Mouse (Mus musculus) neural tube, embryonic 14.5 days (tissue): Measurements from ENCODE around the gene Emx2. TPM values are rescaled to one million over a fixed set of nuclear protein-coding genes. Genes with fewer than 3 reads are reported as not detected.

ENCODE experiments used
- ATAC-seq: fragments of 200-750 bp; cut with Nextera tagmentation; 2 replicates; pipeline ENCODE4 v1.8.0; 2017; ENCODE audit warnings: low read depth, mild to moderate bottlenecking, moderate TSS enrichment, moderate library complexity
- H3K27ac ChIP-seq: fragments of 300-500 bp; sonication (generic); 2 replicates; pipeline ENCODE4 v1.5.1; 2014; ENCODE audit warnings: low read depth, mild to moderate bottlenecking, control low read depth, low read length, moderate library complexity, mixed read lengths
- H3K27me3 ChIP-seq: fragments of 300-500 bp; sonication (generic); 2 replicates; pipeline ENCODE4 v1.6.1; 2014; ENCODE audit warnings: low read length; ENCODE audit not compliant: control insufficient read depth, insufficient read depth
- H3K36me3 ChIP-seq: fragments of 300-500 bp; sonication (generic); 2 replicates; pipeline ENCODE4 v1.6.1; 2014; ENCODE audit warnings: low read length, mixed read lengths; ENCODE audit not compliant: control insufficient read depth, insufficient read depth
- H3K4me1 ChIP-seq: fragments of 300-500 bp; sonication (generic); 2 replicates; pipeline ENCODE4 v1.6.1; 2014; ENCODE audit warnings: low read length; ENCODE audit not compliant: control insufficient read depth, insufficient read depth
- H3K4me2 ChIP-seq: fragments of 300-500 bp; sonication (generic); 2 replicates; pipeline ENCODE4 v1.6.1; 2014; ENCODE audit warnings: mild to moderate bottlenecking, low read depth, low read length, control low read depth
- H3K4me3 ChIP-seq: fragments of 300-500 bp; sonication (generic); 2 replicates; pipeline ENCODE4 v1.5.1; 2014; ENCODE audit warnings: low read depth, low read length, control low read depth, mixed read lengths
- H3K9ac ChIP-seq: fragments of 300-500 bp; sonication (generic); replicated peaks from 2 replicates; pipeline ENCODE4 v1.6.1; 2014; ENCODE audit warnings: low read depth, mild to moderate bottlenecking, control low read depth, low read length, mixed read lengths
- H3K9me3 ChIP-seq: fragments of 300-500 bp; sonication (generic); 2 replicates; pipeline ENCODE4 v1.6.1; 2016; ENCODE audit warnings: low read length; ENCODE audit not compliant: control insufficient read depth
- WGBS: fragments of 180-500 bp; shearing (Covaris S2); extraction: QIAGEN DNeasy Blood & Tissue Kit; methylation state at CpG from one replicate; pipeline ENCODE4 v1.1.7; 2014; 5-methylcytosine and 5-hydroxymethylcytosine counted together
- polyA plus RNA-seq: library from polyadenylated mRNA; unstranded; fragments of >200 nt; fragmentation: Nextera tagmentation; extraction: Ambion mirVana; gene quantifications from 2 replicates; pipeline ENCODE4 v1.2.1, GENCODE M21; 2014

The Emx2 gene
- polyA plus RNA-seq, result not detected in 2 replicates

- WGBS, result under 1% methylated on average over 42 of the region's 58 CpGs
- Histone ChIP-seq H3K4me1 (0 out of 2 replicates have a peak, but pooled peaks cover 8% of the 10 kb centered on the region), H3K9me3 (no peaks in the 10 kb centered on the region), H3K36me3 (no peaks in the 10 kb centered on the region), H3K9ac (no peak within 1 kb of the TSS), H3K27ac (no peak within 1 kb of the TSS), H3K4me2 (peak within 1 kb of the TSS; percentile 32; the same call in 1 of the 2 replicates), H3K27me3 (peaks cover 74% of the 10 kb centered on the region), H3K4me3 (peak within 1 kb of the TSS; percentile 9; the same call in 1 of the 2 replicates)
- no peak for ATAC-seq
Measured at GRCm38 (mm10) chr19:59457951-59458742, at the start of gene Emx2. TSS of gene Emx2 (plus strand) at chr19:59458372.

DNA sequence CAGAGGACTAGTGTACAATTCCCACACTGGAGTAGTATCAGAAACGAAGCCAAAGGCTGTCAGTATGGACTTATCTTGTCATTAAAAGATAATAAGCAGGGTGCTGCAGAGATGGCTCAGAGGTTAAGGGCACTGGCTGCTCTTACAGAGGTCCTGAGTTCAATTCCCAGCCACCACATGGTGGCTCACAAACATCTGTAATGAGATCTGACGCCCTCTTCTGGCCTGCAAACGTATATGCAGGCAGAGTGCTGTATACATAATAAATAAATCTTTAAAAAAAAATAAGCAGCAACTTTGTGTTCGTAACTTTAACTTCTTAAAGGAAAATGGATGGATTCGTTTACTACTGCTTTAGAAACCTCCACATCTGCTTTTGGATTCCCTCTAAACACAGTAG, 44.0 kb upstream of the Emx2 start:
- 68% methylated on average over 5 of the region's 5 CpGs for WGBS
- no peak overlapping the region for H3K27ac ChIP-seq

DNA sequence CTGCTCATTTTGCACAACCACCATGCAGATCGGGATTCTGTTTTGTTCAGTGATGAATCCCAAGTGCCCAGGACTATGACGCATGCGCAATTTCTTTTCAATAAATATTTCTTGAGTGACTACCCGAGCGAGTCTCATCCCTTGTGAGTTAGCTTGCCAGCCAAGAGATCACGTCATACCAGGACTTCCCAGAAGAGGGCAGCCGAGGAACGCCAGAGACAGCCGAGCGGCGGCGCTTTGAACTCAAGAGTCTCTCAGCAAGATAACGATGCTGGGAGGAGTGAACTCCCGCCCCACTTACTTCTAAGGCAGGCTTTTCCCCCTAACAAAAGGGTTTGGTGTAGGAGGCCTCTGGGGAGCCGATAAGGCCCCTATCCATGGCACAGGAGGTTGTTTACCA, 40.1 kb upstream of the Emx2 start:
- Histone ChIP-seq H3K9me3 (no peaks in the 10 kb centered on the region), H3K27me3 (peaks cover 2% of the 10 kb centered on the region; the same call in 1 of the 2 replicates), H3K4me2 (peak overlapping the region; percentile 22; the same call in 1 of the 2 replicates), H3K36me3 (no peaks in the 10 kb centered on the region), H3K27ac (no peak overlapping the region), H3K9ac (no peak overlapping the region), H3K4me3 (no peak overlapping the region), H3K4me1 (no peaks in the 10 kb centered on the region)
- ATAC-seq, result peak; percentile 65; the same call in 1 of the 2 replicates
- WGBS, result 2% methylated on average over 15 of the region's 15 CpGs

More for the DNA sequence above, 44.0 kb upstream of the Emx2 start:
- Histone ChIP-seq H3K4me1 (no peaks in the 10 kb centered on the region), H3K36me3 (no peaks in the 10 kb centered on the region), H3K4me2 (no peak overlapping the region), H3K9me3 (no peaks in the 10 kb centered on the region), H3K9ac (no peak overlapping the region), H3K4me3 (no peak overlapping the region), H3K27me3 (peaks cover 2% of the 10 kb centered on the region; the same call in 1 of the 2 replicates)
- ATAC-seq, result no peak

DNA sequence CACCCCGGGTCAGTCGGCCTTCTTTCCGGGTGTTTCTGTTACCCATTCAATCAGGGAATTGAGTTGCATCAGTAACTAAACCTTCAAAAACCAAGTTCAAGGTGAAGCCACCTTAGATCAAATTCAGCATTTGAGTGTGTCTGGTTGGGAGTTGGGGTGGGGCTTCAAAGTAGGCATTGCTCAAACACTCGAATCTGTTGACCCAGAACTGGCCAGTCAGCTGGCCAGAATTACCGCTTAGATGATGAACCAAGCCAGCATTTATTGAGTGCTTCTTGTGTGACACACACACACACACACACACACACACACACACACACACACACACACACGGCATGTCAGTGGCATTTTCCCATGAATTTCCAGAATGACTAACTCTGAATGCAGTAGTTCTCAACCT, 39.5 kb upstream of the Emx2 start:
- Histone ChIP-seq H3K27ac (no peak overlapping the region), H3K36me3 (no peaks in the 10 kb centered on the region), H3K9ac (no peak overlapping the region), H3K4me3 (no peak overlapping the region), H3K27me3 (peaks cover 2% of the 10 kb centered on the region; the same call in 1 of the 2 replicates), H3K9me3 (no peaks in the 10 kb centered on the region), H3K4me2 (no peak overlapping the region), H3K4me1 (no peaks in the 10 kb centered on the region)
- WGBS, result 71% methylated on average over 6 of the region's 6 CpGs
- ATAC-seq, result no peak

DNA sequence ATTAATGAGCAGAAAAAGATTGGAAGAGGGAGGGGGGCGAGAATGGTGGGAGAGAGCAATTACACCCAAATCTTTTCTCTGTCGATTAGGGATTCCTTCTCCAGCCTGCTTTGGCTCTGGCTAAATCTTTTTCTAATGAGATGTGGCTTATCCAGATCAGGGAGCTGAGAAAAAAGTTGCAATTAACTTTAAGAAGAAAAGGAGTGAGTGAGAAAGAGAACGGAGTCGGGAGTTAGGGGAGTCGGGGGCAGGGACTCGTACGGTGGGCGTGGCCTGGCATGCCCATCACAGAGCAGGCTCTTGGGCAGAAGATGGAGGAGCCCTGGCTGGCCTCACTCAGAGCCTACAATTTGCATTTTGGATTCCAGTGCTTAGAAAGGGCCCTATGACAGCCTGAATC, 35.8 kb upstream of the Emx2 start:
- Histone ChIP-seq H3K4me2 (peak overlapping the region; percentile 1; the same call in 1 of the 2 replicates), H3K9ac (no peak overlapping the region), H3K9me3 (no peaks in the 10 kb centered on the region), H3K4me3 (no peak overlapping the region), H3K36me3 (no peaks in the 10 kb centered on the region), H3K27ac (no peak overlapping the region), H3K27me3 (peaks cover 2% of the 10 kb centered on the region; the same call in 1 of the 2 replicates), H3K4me1 (no peaks in the 10 kb centered on the region)
- 5% methylated on average over 8 of the region's 8 CpGs for WGBS
- no peak for ATAC-seq

GRCm38 (mm10) chr19:59423685-59424084, 34.5 kb upstream of the Emx2 start:
- WGBS, result 44% methylated on average over 6 of the region's 6 CpGs
- ATAC-seq, result no peak
- no peaks in the 10 kb centered on the region for H3K27me3 ChIP-seq
- H3K9me3 ChIP-seq, result no peaks in the 10 kb centered on the region
- no peak overlapping the region for H3K27ac ChIP-seq
- no peaks in the 10 kb centered on the region for H3K4me1 ChIP-seq
- H3K4me2 ChIP-seq, result no peak overlapping the region
- H3K4me3 ChIP-seq, result no peak overlapping the region
- H3K9ac ChIP-seq, result no peak overlapping the region
- no peaks in the 10 kb centered on the region for H3K36me3 ChIP-seq

DNA sequence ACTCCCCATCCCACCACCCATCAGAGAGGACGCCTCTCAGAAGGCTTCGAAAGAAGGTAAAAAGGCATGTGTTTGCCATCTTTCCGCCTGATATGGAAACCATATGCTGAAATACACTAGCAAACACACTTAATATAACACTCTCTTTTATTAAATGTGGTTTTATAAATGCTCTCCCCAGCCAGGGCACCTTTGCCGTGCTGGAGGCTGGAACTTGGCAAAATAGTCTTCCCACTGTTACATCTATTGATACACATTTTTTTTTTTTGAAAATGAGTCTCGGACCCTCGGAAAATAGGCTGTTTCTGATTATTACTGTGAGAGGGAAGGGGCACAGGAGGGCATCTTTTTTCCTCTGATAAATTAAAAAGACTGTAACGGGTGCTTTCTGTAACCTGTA, 33.2 kb upstream of the Emx2 start:
- H3K9me3 ChIP-seq, result no peaks in the 10 kb centered on the region
- 73% methylated on average over 7 of the region's 7 CpGs for WGBS
- no peak for ATAC-seq
- no peak overlapping the region for H3K9ac ChIP-seq
- H3K27ac ChIP-seq, result no peak overlapping the region
- no peaks in the 10 kb centered on the region for H3K36me3 ChIP-seq
- no peak overlapping the region for H3K4me2 ChIP-seq
- H3K4me3 ChIP-seq, result no peak overlapping the region
- no peaks in the 10 kb centered on the region for H3K27me3 ChIP-seq
- no peaks in the 10 kb centered on the region for H3K4me1 ChIP-seq

DNA sequence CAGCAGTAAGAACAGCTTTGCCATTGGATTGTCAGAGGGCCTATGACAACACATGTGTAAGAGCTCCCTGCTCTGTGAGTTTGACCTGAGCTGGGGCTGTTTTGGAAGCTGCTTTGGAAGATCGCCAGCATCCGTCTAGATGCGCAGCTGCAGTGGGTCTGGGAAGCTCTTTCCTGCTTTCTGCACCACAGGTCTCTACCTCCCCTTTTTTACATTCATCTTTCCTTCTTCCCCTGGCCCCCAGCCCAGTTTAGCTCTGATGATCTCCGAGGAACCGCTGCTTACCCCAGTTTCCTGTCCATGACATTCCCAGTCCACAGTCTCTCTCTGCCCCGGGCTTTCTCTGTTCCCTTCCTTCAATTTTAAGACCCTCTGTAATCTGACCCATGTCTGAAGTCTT, 25.9 kb upstream of the Emx2 start:
- WGBS, result 45% methylated on average over 6 of the region's 6 CpGs
- H3K36me3 ChIP-seq, result no peaks in the 10 kb centered on the region
- H3K4me1 ChIP-seq, result no peaks in the 10 kb centered on the region

GRCm38 (mm10) chr19:59450561-59451135, 7.5 kb upstream of the Emx2 start:
- Histone ChIP-seq H3K27ac (no peak overlapping the region), H3K4me1 (no peaks in the 10 kb centered on the region), H3K27me3 (peaks cover 66% of the 10 kb centered on the region), H3K9me3 (no peaks in the 10 kb centered on the region), H3K4me2 (no peak overlapping the region), H3K4me3 (no peak overlapping the region), H3K36me3 (no peaks in the 10 kb centered on the region), H3K9ac (no peak overlapping the region)
- no peak for ATAC-seq
- WGBS, result 4% methylated on average over 14 of the region's 14 CpGs

More for the DNA sequence above, 25.9 kb upstream of the Emx2 start:
- no peak for ATAC-seq
- H3K4me3 ChIP-seq, result no peak overlapping the region
- H3K4me2 ChIP-seq, result no peak overlapping the region
- no peak overlapping the region for H3K27ac ChIP-seq
- no peaks in the 10 kb centered on the region for H3K9me3 ChIP-seq
- no peak overlapping the region for H3K9ac ChIP-seq
- H3K27me3 ChIP-seq, result no peaks in the 10 kb centered on the region
